Mouse (Mus musculus): ENCODE measurements around the gene Stra6l.

GRCm38 (mm10) chr4:45821995-45822394, 26.5 kb upstream of the Stra6l start:
- TF ChIP-seq CTCF (IDR thresholded peaks at IDR 0.05; ENCODE audit: insufficient read depth, low read depth, low read length) (no peak), POLR2A (IDR thresholded peaks at IDR 0.05; ENCODE audit: insufficient read depth, low read depth, low read length) (no peak)
